Mouse (Mus musculus) WW6 (cell line): Measurements from ENCODE around the gene Gon4l.
"Not testable (repeated sequence)": the region's sequence is repeated elsewhere in the genome, so short reads cannot be mapped to it uniquely, and the experiment has no call there.

Experiments used
- DNase-seq: peaks from one replicate; pipeline ENCODE4 v3.0.0-alpha.2; 2013; ENCODE audit warnings: low read depth, low spot score

Gene Gon4l

GRCm38 (mm10) chr3:88834951-88835491 is at the start of gene Gon4l:
Gene Gon4l, plus strand, starts transcription at chr3:88835231.
- not testable (repeated sequence) for DNase-seq

- not testable (repeated sequence) for DNase-seq
These were observed 48.7 kb upstream of the Gon4l start for GRCm38 (mm10) chr3:88786323-88786722.

GRCm38 (mm10) chr3:88786805-88787204 is 48.2 kb upstream of the Gon4l start:
- DNase-seq = not testable (repeated sequence)

GRCm38 (mm10) chr3:88788033-88788432 is 47.0 kb upstream of the Gon4l start:
- not testable (repeated sequence) for DNase-seq

DNA sequence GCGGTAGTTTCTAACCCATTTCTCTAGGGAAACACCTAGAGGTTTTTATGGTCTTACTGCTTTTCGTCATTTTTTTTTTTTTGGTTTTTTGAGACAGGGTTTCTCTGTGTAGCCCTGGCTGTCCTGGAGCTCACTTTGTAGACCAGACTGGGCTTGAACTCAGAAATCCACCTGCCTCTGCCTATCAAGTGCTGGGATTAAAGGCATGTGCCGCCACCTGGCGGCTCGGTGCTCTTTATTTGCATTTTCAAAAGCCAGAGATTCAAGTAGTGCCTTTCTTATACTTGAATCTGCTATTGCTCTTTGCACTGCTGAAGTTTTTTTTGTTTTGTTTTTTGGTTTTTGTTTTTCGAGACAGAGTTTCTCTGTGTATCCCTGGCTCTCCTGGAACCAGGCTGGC is 37.5 kb upstream of the Gon4l start:
- DNase-seq = not testable (repeated sequence)

GRCm38 (mm10) chr3:88803910-88804540 is 31.0 kb upstream of the Gon4l start:
- no peak for DNase-seq

DNA sequence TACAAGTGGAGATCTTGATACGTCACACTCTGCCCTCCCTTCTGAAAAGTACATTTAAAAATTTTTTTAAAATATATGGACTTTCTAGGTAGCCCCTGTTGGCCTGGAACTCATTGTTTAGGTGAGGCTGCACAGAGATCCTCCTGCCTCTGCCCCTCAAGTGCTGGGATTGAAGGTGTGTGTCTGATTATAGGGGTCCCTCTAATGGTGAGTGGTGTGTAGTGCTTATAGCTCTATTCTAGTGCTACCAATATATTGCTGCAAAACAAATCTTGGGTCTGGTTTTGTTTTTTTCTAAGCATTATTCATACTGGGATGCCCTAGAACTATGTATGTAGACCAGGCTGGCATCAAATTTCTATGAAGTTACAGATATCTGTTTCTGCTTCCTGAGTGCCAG is 9.3 kb upstream of the Gon4l start:
- no peak for DNase-seq

- no peak for DNase-seq
These were observed 7.8 kb upstream of the Gon4l start for GRCm38 (mm10) chr3:88827231-88827630.

DNA sequence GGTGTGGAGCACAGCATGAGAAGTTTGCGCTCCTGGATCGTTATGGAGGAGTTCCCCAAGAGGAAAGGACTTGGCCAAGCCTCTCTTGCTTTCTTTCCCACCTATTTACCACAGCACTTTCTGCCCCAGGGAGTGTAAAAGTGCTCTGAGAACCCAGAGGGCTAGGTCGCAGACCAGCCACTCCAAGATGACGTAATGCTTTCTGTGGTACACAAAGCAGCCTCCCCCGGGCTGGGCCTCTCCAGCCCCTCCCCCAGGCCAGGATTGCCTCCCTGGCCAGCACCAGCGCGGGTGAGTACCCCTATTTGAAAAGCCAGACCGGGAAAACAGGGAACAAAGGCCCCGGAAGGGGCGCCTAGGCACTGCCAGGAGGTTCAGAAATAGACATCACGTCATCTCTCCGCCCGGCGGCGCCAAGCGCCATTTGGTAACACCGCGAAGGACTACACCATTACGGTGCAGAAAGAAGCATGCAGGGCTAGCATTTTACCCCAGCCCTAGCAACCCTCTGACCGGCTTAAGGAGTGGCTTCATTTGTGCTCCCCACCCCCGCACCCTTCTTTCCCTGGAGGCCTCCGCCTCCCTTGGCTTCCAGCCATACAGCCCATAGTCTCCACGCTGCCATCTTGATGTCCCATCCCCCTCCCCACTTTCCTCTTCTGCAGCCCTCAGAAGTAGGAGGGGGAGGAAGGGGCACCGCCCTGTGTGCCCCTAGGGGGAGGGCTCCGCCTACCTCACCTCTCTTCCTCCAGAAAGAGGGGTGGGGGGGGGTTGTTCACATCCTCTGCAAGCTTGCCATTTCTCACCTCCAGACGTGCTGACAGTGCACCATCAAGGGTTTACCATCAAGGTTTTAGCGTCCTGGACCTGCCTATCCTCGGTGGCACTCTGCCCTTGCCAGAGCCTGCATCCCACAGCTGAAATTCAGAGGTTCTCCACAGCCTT is 3.6 kb upstream of the Gon4l start:
- not testable (repeated sequence) for DNase-seq

DNA sequence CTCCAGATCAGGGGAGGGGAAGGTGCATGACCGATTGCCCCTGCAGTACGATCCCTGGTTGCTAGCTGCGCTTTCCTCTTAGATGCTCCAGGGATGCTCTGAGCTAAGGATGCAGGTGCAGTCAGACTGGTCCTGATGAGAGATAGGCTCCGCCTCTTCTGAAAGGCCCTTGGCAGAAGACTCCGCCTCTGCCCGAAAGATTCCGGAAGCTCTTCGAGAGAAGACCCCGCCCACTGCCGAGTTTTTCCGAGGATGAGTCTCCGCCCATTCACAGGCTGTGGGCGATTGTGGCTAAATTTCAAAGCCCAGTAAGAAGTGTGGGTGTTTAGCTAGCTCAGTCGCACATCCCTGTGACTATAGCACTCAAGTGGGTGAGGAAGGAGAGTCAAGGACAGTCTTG is 2.6 kb upstream of the Gon4l start:
- not testable (repeated sequence) for DNase-seq

GRCm38 (mm10) chr3:88849172-88849571 is 14.1 kb downstream of the Gon4l start:
- no peak for DNase-seq

DNA sequence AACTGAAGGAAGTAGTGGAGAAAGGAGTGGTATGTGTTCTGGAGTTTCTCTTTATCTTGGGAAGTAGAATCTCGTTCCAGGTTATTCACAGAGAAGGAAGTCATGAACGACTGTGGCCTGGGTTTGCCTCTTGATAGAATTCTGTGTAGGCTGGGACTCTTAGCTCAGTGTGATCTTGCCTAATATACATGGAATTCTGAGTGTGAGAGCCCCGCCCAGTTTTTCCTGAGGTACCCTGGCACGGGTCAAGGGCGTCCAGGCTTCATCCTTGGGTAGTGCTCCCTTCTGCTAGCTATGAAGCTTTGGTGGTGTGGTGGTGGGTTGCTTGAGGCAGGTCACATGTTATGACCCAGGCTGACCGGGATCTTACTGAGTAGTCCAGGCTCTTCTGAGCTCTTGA is 20.8 kb downstream of the Gon4l start:
- DNase-seq = no peak

DNA sequence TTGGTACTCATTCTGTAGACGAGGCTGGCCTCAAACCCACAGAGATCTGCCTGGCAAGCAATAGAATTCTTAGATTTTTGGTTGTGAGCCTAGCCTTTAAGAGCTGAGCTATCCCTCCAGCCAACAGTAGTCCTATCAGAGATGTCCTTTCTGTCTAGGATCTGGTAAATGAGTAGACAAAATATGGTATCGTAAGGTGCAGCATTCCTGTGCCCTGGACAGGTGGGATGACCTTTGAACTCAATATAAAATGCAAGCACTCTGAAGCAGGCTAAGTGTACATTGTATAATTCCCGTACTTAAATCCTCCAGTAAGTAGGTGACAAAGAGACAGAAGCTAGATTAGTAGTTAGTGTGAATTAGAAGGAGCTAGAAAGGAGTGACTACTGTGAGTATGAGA is 27.1 kb downstream of the Gon4l start:
- no peak for DNase-seq

DNA sequence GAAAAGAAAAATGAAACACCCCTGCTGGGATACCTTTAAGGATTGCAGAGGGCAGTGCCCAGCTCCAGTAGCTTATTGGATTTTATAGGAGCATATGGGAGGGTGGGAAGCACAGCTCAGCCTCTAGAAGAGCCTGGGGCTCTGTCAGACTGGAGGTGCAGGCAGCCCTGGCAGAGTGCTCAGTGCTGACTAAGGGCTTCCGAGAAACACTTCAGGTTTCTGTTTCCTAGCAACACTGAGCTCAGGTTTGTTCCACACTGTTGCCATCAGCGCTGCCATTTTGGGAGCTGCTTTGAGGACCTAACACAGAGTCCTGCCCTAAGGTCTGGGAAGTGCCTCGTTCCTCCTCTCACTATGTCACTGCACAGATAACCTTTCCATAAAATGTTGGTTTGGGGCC is 31.7 kb downstream of the Gon4l start:
- not testable (repeated sequence) for DNase-seq

DNA sequence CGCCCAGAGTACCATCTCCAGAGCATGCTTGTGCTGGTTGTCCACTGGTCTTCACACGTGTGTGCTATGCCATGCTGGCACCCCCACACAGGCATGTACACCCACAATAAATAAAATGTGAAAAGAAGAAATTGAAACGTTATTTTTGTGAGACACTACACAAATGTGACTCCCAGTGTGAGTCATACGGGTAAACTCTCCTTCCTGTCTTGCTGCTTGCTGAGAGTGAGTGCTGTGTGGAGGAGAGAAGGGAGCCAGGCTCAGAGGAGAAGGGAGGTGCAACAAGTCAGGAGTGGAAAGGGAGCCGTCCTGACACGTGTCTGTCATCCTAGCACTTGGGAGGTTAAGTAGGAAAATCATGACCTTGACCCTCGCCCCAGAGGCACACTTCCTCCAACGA is 32.1 kb downstream of the Gon4l start:
- not testable (repeated sequence) for DNase-seq

GRCm38 (mm10) chr3:88868449-88868848 is 33.4 kb downstream of the Gon4l start:
- not testable (repeated sequence) for DNase-seq

- not testable (repeated sequence) for DNase-seq
These were observed 47.5 kb downstream of the Gon4l start for GRCm38 (mm10) chr3:88882536-88882935.

DNA sequence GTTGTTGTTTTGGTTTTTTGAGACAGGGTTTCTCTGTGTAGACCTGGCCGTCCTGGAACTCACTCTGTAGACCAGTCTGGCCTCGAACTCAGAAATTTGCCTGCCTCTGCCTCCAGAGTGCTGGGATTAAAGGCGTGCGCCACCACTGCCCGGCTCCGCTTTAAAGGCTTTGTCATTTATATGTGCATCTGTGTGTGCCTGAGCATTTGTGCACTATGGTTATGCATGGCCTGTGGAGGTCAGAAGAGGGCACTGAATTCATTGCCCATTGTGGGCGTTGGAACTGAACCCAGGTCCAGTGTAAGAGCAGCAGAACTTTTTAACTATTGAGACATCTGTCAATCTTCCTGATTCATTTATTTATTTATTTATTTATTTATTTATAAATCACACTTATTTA is 58.0 kb downstream of the Gon4l start:
- DNase-seq = not testable (repeated sequence)

DNA sequence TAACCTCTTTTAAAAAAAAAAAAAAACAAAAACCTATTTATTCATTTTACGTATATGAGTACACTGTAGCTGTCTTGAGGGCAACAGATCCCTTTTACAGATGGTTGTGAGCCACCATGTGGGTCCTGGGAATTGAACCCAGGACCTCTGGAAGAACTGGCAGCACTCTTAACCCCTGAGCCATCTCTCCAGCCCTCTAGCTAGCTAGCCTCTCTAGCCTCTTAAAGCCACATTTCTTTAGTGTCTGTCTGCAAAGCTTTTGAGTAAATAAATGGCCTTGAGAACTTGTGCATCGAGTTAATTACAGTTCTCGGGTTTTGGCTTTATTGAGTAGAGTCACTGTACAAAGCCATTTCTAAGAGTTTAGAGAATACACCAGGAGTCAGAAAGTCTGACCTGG is 69.8 kb downstream of the Gon4l start:
- DNase-seq = no peak

GRCm38 (mm10) chr3:88905209-88905608 is 70.2 kb downstream of the Gon4l start:
- no peak for DNase-seq

DNA sequence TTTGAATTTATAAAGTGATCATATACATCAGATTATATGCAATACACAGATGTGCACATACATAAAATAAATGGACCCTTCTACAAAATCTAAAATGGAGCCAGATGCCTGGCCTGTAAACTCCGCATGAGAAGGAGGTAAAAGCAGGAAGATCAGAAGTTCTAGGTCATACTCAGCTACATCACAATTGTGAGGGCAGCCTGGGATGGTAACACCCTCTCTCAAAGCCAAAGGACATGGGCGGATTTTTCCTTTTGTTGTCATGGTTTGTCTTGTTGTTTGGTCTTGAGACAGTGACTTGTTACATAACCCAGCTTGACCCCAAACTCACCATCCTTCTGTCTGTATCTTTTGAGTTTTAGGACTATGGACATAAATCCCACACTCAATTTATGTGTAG is 70.7 kb downstream of the Gon4l start:
- DNase-seq = no peak

DNA sequence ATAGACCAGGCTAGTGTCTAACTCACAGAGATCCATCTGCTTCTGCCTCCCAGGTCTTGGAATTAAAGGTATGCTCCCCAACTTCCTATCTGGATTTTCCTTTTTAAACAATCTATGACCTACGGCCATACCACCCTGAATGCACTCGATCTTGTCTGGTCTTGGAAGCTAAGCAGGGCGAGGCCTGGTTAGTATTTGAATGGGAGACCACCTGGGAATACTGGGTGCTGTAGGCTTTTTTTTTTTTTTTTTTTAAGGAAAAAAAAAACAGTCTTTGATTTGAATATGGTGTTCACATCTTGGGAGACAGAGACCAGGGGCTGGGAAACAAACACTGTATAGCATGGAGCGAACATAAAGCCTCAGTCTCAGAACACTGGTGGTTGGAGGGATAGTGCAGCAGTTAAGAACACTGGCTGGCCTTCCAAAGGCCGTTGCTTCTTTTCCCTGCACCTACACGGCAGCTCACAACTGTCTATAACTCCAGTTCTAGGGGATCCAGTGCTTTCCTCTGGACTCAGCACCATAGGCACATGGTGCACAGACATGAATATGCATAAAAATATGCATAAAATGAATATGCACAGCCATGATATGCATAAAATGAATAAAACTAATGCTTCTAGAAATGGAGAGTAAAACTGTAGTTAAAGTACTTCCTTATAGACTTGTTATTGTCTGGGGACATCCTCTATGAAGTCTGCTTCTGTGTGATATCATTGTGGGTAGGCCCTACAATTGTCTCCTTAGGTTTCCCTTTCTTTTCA is 71.5 kb downstream of the Gon4l start:
- DNase-seq = no peak
